Mouse (Mus musculus): ENCODE data around the gene Grb7. TPM values are rescaled to one million over a fixed set of nuclear protein-coding genes. Genes with fewer than 3 reads are reported as not detected.

Gene Grb7
- polyA plus RNA-seq, 1 experiment from 2014 or later, result 66.9 TPM

DNA sequence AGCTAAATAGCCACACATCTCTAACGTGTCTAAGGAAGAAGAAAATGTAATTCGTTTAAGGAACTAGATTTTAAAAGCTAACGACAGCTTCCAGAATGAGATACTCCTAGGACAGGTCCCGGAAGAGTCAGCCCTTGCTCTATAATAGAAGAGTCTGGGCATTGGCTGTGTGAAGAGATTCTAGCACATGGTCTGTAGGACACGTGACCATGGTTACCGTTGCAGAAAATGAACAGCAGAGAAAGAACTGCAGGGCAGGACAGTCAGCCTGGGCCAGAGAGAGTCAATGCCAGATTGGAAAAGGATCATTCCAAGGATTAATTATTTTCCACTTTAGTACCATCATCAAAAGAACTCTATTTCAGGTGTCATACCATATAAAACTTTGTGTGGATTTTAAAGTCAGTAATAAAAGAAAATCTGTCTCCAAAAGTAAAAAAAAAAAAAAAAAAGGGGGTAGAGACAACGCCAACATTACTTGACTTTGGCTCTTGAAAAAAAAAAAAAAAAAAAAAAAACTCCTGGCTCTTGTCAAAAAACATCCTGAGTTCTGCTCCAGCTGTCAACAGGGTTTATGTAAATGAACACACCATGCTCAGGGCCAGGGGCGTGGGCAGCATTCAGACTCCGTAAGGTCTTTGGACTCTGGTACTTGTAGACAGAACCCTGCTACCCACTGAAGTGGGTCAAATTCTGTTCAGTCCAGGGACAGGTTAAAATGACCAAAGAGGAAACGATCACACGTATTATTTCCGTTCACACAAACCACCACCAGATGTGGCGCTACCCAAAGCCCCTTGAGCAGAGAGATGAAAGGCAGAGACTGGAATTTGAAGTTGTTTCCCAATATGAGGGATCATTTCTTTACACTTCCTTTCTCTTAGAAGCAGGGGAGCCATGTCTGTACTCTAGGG, 33.1 kb downstream of the Grb7 start:
- no peaks in the 10 kb centered on the region for H3K27me3 ChIP-seq (ENCODE audit: insufficient read depth, low read length)
- H3K4me3 ChIP-seq (replicated peaks; ENCODE audit: low read depth, low read length), result no peak overlapping the region
- no peak for ATAC-seq (replicated peaks; ENCODE audit: low FRiP score, low read depth)
- H3K4me2 ChIP-seq (ENCODE audit: low read length), result no peak overlapping the region
- H3K4me1 ChIP-seq (replicated peaks; ENCODE audit: insufficient read depth, low read length), result no peaks in the 10 kb centered on the region
- no peak for TF ChIP-seq CTCF (IDR thresholded peaks at IDR 0.05; ENCODE audit: low read depth)
- no peak overlapping the region for H3K9ac ChIP-seq (ENCODE audit: low read depth, low read length)
- WGBS, result 79% methylated on average over 13 of the region's 13 CpGs
- no peak overlapping the region for H3K27ac ChIP-seq
- H3K9me3 ChIP-seq (replicated peaks; ENCODE audit: low read length), result no peaks in the 10 kb centered on the region
- no peaks in the 10 kb centered on the region for H3K36me3 ChIP-seq (ENCODE audit: insufficient read depth, low read length)
- no peak for DNase-seq (ENCODE audit: low spot score)

GRCm38 (mm10) chr11:98479940-98480497, 33.8 kb downstream of the Grb7 start:
- Histone ChIP-seq H3K36me3 (ENCODE audit: insufficient read depth, low read length) (no peaks in the 10 kb centered on the region), H3K4me3 (replicated peaks; ENCODE audit: low read depth, low read length) (no peak overlapping the region), H3K4me2 (ENCODE audit: low read length) (no peak overlapping the region), H3K9ac (ENCODE audit: low read depth, low read length) (no peak overlapping the region), H3K27ac (no peak overlapping the region), H3K9me3 (replicated peaks; ENCODE audit: low read length) (no peaks in the 10 kb centered on the region), H3K4me1 (replicated peaks; ENCODE audit: insufficient read depth, low read length) (no peaks in the 10 kb centered on the region), H3K27me3 (ENCODE audit: insufficient read depth, low read length) (no peaks in the 10 kb centered on the region)
- DNase-seq (ENCODE audit: low spot score) (no peak), ATAC-seq (replicated peaks; ENCODE audit: low FRiP score, low read depth) (no peak)
- TF ChIP-seq CTCF (IDR thresholded peaks at IDR 0.05; ENCODE audit: low read depth), result no peak
- WGBS, result 81% methylated on average over 12 of the region's 12 CpGs

DNA sequence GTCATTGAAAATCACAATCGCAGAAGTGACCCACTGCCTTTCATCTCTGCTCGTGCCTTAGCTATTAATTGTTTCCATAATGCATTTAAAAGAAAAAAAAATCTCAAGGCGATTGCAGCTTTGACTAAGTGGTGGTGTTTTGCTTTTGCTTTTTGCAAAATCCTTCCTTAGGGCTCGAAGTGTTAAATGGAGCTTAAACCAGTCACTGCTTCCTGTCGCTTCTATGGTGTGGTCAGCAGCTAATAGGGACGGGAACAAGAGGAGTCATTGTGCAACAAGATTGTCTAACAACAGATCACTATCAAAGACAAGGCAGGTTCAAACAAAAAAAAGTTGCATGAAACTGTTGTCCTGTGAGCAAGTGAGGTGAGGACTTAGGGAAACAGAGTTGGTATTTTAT, 35.0 kb downstream of the Grb7 start:
- no peak for ATAC-seq (replicated peaks; ENCODE audit: low FRiP score, low read depth)
- DNase-seq (ENCODE audit: low spot score), result no peak
- TF ChIP-seq CTCF (IDR thresholded peaks at IDR 0.05; ENCODE audit: low read depth), result no peak
- Histone ChIP-seq H3K9me3 (replicated peaks; ENCODE audit: low read length) (no peaks in the 10 kb centered on the region), H3K4me1 (replicated peaks; ENCODE audit: insufficient read depth, low read length) (no peaks in the 10 kb centered on the region), H3K27ac (no peak overlapping the region), H3K4me3 (replicated peaks; ENCODE audit: low read depth, low read length) (no peak overlapping the region), H3K4me2 (ENCODE audit: low read length) (no peak overlapping the region), H3K36me3 (ENCODE audit: insufficient read depth, low read length) (no peaks in the 10 kb centered on the region), H3K9ac (ENCODE audit: low read depth, low read length) (no peak overlapping the region), H3K27me3 (ENCODE audit: insufficient read depth, low read length) (no peaks in the 10 kb centered on the region)
- WGBS, result 56% methylated on average over 6 of the region's 6 CpGs

- H3K9ac ChIP-seq (ENCODE audit: low read depth, low read length), result no peak overlapping the region
- H3K4me1 ChIP-seq (replicated peaks; ENCODE audit: insufficient read depth, low read length), result no peaks in the 10 kb centered on the region
- H3K27me3 ChIP-seq (ENCODE audit: insufficient read depth, low read length), result no peaks in the 10 kb centered on the region
- no peak overlapping the region for H3K4me2 ChIP-seq (ENCODE audit: low read length)
- no peaks in the 10 kb centered on the region for H3K9me3 ChIP-seq (replicated peaks; ENCODE audit: low read length)
- no peak for TF ChIP-seq CTCF (IDR thresholded peaks at IDR 0.05; ENCODE audit: low read depth)
- no peak overlapping the region for H3K27ac ChIP-seq
- no peak overlapping the region for H3K4me3 ChIP-seq (replicated peaks; ENCODE audit: low read depth, low read length)
- DNase-seq (ENCODE audit: low spot score) (no peak), ATAC-seq (replicated peaks; ENCODE audit: low FRiP score, low read depth) (no peak)
- H3K36me3 ChIP-seq (ENCODE audit: insufficient read depth, low read length), result no peaks in the 10 kb centered on the region
- WGBS, result 79% methylated on average over 10 of the region's 10 CpGs
Measured at GRCm38 (mm10) chr11:98482067-98482466, 35.9 kb downstream of the Grb7 start.

- DNase-seq (ENCODE audit: low spot score), result no peak
- WGBS, result 87% methylated on average over 2 of the region's 2 CpGs
Measured at GRCm38 (mm10) chr11:98485749-98486148, 39.6 kb downstream of the Grb7 start.

GRCm38 (mm10) chr11:98487526-98488040, 41.4 kb downstream of the Grb7 start:
- no peak for DNase-seq (ENCODE audit: low spot score)
- no peaks in the 10 kb centered on the region for H3K36me3 ChIP-seq (ENCODE audit: insufficient read depth, low read length)
- H3K4me3 ChIP-seq (replicated peaks; ENCODE audit: low read depth, low read length), result no peak overlapping the region
- no peak for ATAC-seq (replicated peaks; ENCODE audit: low FRiP score, low read depth)
- no peak for TF ChIP-seq CTCF (IDR thresholded peaks at IDR 0.05; ENCODE audit: low read depth)
- H3K27me3 ChIP-seq (ENCODE audit: insufficient read depth, low read length), result no peaks in the 10 kb centered on the region
- WGBS, result 55% methylated on average over 5 of the region's 5 CpGs
- H3K27ac ChIP-seq, result no peak overlapping the region
- H3K4me1 ChIP-seq (replicated peaks; ENCODE audit: insufficient read depth, low read length), result no peaks in the 10 kb centered on the region
- no peaks in the 10 kb centered on the region for H3K9me3 ChIP-seq (replicated peaks; ENCODE audit: low read length)
- no peak overlapping the region for H3K9ac ChIP-seq (ENCODE audit: low read depth, low read length)
- H3K4me2 ChIP-seq (ENCODE audit: low read length), result no peak overlapping the region

More at GRCm38 (mm10) chr11:98485749-98486148, 39.6 kb downstream of the Grb7 start:
- no peaks in the 10 kb centered on the region for H3K9me3 ChIP-seq (replicated peaks; ENCODE audit: low read length)
- no peak overlapping the region for H3K9ac ChIP-seq (ENCODE audit: low read depth, low read length)
- H3K36me3 ChIP-seq (ENCODE audit: insufficient read depth, low read length), result no peaks in the 10 kb centered on the region
- H3K4me2 ChIP-seq (ENCODE audit: low read length), result no peak overlapping the region
- no peak overlapping the region for H3K27ac ChIP-seq
- ATAC-seq (replicated peaks; ENCODE audit: low FRiP score, low read depth), result no peak
- no peak for TF ChIP-seq CTCF (IDR thresholded peaks at IDR 0.05; ENCODE audit: low read depth)
- no peaks in the 10 kb centered on the region for H3K4me1 ChIP-seq (replicated peaks; ENCODE audit: insufficient read depth, low read length)
- no peak overlapping the region for H3K4me3 ChIP-seq (replicated peaks; ENCODE audit: low read depth, low read length)
- no peaks in the 10 kb centered on the region for H3K27me3 ChIP-seq (ENCODE audit: insufficient read depth, low read length)

All from kidney, postnatal 0 days (tissue).